Mouse (Mus musculus) megakaryocyte, adult 5-6 weeks (primary cell): ENCODE results near the gene Mrm3. TPM values are rescaled to one million over a fixed set of nuclear protein-coding genes. Genes with fewer than 3 reads are reported as not detected.
"Not testable (repeated sequence)": the region's sequence is repeated elsewhere in the genome, so short reads cannot be mapped to it uniquely, and the experiment has no call there.

Experiments
- ATAC-seq: 2 replicates; pipeline ENCODE4 v1.8.0; 2016; ENCODE audit warnings: mild to moderate bottlenecking, inconsistent platforms; ENCODE audit not compliant: poor library complexity, severe bottlenecking
- total RNA-seq, 2 experiments: library from RNA; stranded (forward) in 1 of 2; stranded (reverse) in 1 of 2; fragments of 153-499, 151-499 nt in 1 of 2; fragments of 221-1000, 200-1000 nt in 1 of 2; gene quantifications; 2 replicates each; pipeline versions ENCODE4 v1.2.3 to v1.2.4; 2015 to 2017

Mrm3 gene
- 4.5 and 5.9 TPM in 2 replicates for total RNA-seq (2015)
- 7.5 and 8.6 TPM in 2 replicates for total RNA-seq (2017)

GRCm38 (mm10) chr11:76242901-76243810, at the start of gene Mrm3, which contains the start of gene Glod4:
Gene Mrm3 (plus strand): TSS chr11:76243715.
Gene Glod4 (minus strand): TSS chr11:76243725.
- ATAC-seq = peak; percentile 100

- no peak for ATAC-seq
Measured at GRCm38 (mm10) chr11:76196275-76196976, 47.1 kb upstream of the Mrm3 start.

- ATAC-seq = no peak
Measured at GRCm38 (mm10) chr11:76196977-76197469, 46.5 kb upstream of the Mrm3 start.

GRCm38 (mm10) chr11:76201761-76202674, 41.5 kb upstream of the Mrm3 start:
- peak; percentile 97 for ATAC-seq

GRCm38 (mm10) chr11:76206793-76207192, 36.7 kb upstream of the Mrm3 start:
- ATAC-seq = no peak

- ATAC-seq = no peak
Measured at GRCm38 (mm10) chr11:76210228-76210985, 33.1 kb upstream of the Mrm3 start.

GRCm38 (mm10) chr11:76211595-76211994, 31.9 kb upstream of the Mrm3 start:
- not testable (repeated sequence) for ATAC-seq

GRCm38 (mm10) chr11:76213841-76214240, 29.7 kb upstream of the Mrm3 start:
- ATAC-seq = no peak

- no peak for ATAC-seq
Measured at GRCm38 (mm10) chr11:76215011-76215410, 28.5 kb upstream of the Mrm3 start.

GRCm38 (mm10) chr11:76216049-76216540, 27.4 kb upstream of the Mrm3 start:
- no peak for ATAC-seq

GRCm38 (mm10) chr11:76216681-76217389, 26.7 kb upstream of the Mrm3 start:
- no peak for ATAC-seq

- ATAC-seq = peak; percentile 100
Measured at GRCm38 (mm10) chr11:76217390-76217800, 26.1 kb upstream of the Mrm3 start, which contains the start of the genes Dbil5 and Gemin4. Gene Dbil5 (plus strand): TSS chr11:76217608. Gene Gemin4 (minus strand): TSS chr11:76217664.

- ATAC-seq = no peak
Measured at GRCm38 (mm10) chr11:76224631-76225030, 18.9 kb upstream of the Mrm3 start.

GRCm38 (mm10) chr11:76225051-76225450, 18.5 kb upstream of the Mrm3 start:
- ATAC-seq = no peak

GRCm38 (mm10) chr11:76236136-76236535, 7.4 kb upstream of the Mrm3 start:
- ATAC-seq = no peak

GRCm38 (mm10) chr11:76239750-76240149, 3.8 kb upstream of the Mrm3 start:
- ATAC-seq = no peak

- ATAC-seq = no peak
Measured at GRCm38 (mm10) chr11:76243811-76244546, 464 bp downstream of the Mrm3 start.

- no peak for ATAC-seq
Measured at GRCm38 (mm10) chr11:76246439-76246838, 2.9 kb downstream of the Mrm3 start.
